Mouse (Mus musculus): Measurements from ENCODE around the gene Itk.
"Not testable (repeated sequence)": the region's sequence is repeated elsewhere in the genome, so short reads cannot be mapped to it uniquely, and the experiment has no call there.

The Itk gene

DNA sequence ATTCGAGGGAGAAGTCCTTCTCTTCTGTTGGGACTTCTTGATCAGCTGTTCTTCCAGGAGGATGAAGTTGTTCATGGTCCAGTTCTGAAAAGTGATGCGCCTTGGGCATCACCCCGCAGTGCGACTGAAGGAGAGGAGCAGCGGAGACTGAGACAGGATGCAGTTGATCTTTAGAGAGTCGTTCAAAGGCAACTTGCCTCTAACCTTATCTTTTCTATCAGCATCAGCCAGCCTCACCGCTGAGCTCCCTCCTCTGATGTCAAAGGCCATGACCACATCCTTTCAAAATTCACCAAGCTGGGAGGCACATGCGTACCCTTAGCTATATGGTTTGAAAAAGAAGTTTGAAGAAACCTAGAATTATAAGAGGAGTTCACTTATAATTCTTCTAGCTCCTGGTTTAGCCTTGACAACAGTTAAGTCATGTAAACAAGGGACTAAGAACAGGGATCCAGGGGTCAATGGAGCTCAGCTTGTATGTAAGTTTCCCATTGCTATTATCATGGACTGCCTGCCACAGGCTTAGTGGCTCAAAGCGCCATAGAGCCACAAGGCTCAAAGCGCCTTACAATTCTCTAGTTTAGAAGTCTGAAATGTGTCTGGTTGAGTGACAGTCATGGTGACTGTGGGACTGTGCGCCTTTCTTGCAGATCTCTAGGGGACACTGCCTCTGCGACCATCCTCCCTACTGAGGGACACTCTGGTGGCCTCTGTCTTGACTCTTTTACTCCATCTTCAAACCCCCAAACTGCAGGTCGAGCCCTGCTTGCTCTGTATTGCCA lies at the start of gene Itk:
TSS of gene Itk (minus strand) at position 180 of the 782 bp plus-strand sequence.
- DNase-seq (ENCODE audit: low read depth, low spot score), result no peak

- DNase-seq (ENCODE audit: low read depth, low spot score), result no peak
Observed at GRCm38 (mm10) chr11:46437459-46438000, 48.2 kb upstream of the Itk start.

DNA sequence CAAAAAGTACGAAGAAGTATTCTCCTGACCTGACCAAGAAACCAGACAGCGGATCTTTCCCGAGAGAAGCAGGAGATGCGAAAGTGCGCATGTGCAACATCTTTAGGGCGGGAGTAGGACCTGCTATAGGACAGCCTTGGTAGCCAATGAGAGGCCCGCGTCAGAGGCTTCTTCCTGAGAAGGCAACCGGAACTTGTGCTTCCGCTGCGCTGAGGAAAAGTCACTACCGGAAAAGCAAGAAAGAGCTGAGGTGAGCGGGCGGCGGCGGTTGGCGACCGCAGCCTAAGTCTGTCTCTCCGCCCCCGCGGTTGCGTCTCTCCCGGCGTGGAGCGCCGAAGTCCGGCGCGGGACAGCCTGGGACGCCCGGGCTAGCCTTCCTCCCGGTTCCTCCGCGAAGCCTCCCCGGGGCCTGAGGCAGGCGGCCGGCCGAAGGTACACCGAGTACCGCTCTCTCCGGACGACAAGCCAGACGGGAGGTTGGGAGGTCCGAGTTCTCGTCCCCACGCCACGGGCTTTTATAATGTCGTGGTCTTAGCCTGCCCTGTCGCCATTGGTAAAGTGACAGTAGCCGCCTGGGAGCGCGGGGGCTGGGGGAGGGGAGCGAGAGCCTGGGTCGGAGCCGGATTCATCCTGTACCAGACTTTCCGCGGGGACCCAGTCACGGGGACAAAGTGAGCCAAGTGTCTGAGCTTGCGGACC lies 47.6 kb upstream of the Itk start, which contains the start of gene Med7:
TSS of gene Med7 (plus strand) at position 166 of the 699 bp plus-strand sequence.
- DNase-seq (ENCODE audit: low read depth, low spot score), result peak; percentile 94

DNA sequence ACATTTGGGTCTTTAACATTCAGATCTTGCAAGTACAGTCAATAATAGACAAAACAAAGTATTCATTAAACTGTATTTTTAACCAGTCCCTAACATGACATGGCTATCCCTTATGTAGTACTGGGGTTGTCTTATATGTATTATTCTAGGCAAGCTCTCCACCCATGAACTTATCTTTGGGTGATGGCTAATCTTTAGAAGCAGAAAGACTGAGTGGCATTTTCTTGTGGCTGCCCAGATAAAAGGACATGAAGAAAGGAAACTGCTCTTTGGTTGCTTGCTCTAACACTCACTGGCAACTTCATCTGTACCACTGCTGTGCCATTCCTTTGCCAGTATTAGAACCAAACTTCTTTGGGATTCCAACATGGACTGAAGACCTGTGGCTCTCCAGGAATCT lies 46.0 kb upstream of the Itk start:
- DNase-seq (ENCODE audit: low read depth, low spot score), result no peak

DNA sequence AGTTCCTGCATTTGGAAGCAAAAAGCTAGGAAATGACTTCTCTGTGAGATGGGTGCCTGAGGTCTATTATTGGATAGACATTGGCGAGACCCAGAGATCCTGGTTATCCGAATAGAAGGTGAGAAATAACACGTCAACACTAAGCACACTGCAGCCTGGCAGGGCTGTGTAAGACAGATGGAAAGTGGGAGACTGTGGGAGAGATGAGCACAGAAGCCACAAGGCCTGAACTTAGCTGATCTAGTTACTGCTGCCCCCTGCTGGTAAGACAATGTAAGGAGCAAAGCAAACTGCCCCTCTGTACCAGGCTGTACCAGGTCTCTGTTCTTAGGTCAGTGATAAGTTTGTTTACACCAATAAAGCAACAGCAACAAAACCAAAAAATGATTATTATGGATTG lies 41.8 kb upstream of the Itk start:
- DNase-seq (ENCODE audit: low read depth, low spot score), result peak; percentile 42

- DNase-seq (ENCODE audit: low read depth, low spot score), result no peak
Observed at GRCm38 (mm10) chr11:46430123-46430522, 40.8 kb upstream of the Itk start.

DNA sequence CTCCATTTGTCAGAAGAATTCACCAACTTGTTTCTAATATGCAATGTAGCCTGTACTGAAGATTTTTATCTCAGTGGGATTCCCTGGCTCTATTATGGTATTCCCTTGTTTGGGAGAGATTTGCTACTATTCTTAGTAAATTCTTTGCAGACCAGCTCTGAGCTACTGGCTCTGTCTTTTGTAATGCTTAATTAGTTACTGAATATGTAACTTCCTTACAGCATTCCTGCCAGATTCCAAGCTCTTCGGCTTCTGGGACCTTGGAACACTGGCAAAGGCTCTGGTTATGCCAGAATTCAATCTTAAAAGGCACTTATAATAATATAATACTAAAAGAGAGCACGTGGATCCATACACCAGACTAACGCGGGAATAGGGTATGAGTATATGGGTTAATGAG lies 38.8 kb upstream of the Itk start:
- not testable (repeated sequence) for DNase-seq (ENCODE audit: low read depth, low spot score)

DNA sequence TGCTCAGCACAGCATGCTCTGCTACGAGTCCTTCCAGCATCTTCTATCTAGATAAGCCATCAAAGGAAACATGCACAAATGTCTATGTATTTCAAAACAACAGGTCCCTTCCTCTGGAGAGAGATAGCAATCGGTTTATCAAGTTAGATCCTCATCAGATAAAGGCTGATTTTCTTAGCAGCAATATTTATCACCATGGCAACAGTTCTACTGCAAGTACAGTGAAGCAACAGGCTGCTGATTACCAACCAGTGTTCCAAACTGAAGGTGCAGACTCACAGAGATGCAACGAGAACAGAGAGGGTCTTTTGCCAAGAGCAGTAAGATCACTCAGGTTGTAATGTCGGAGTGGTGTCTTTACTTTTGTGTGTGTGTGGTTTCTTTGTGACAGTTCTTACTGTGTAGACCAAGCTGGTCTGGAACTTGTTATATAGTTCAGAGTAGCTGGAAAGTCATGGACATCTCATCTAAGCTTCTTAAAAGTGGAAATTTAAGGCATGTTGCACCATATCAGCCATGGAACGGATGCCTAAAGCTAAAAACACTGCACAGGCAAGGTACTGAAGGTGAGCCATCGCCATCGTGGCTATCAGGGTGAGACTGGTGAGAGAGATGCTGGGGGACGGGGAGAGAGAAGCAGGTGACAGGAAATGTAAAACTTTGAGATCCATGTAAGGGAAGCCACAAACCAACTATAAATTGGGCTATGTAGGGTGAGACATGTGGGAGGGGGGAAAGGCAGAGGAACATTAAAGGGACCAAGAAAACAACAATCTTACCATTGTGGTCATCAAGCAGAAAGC lies 32.0 kb upstream of the Itk start:
- no peak for DNase-seq (ENCODE audit: low read depth, low spot score)

- no peak for DNase-seq (ENCODE audit: low read depth, low spot score)
Observed at GRCm38 (mm10) chr11:46418860-46419259, 29.5 kb upstream of the Itk start.

GRCm38 (mm10) chr11:46418438-46418837 lies 29.1 kb upstream of the Itk start:
- DNase-seq (ENCODE audit: low read depth, low spot score), result no peak

GRCm38 (mm10) chr11:46410018-46410563 lies 20.8 kb upstream of the Itk start:
- no peak for DNase-seq (ENCODE audit: low read depth, low spot score)

GRCm38 (mm10) chr11:46406721-46407120 lies 17.4 kb upstream of the Itk start:
- no peak for DNase-seq (ENCODE audit: low read depth, low spot score)

GRCm38 (mm10) chr11:46404986-46405385 lies 15.7 kb upstream of the Itk start:
- no peak for DNase-seq (ENCODE audit: low read depth, low spot score)

- no peak for DNase-seq (ENCODE audit: low read depth, low spot score)
Observed at GRCm38 (mm10) chr11:46401555-46401954, 12.2 kb upstream of the Itk start.

DNA sequence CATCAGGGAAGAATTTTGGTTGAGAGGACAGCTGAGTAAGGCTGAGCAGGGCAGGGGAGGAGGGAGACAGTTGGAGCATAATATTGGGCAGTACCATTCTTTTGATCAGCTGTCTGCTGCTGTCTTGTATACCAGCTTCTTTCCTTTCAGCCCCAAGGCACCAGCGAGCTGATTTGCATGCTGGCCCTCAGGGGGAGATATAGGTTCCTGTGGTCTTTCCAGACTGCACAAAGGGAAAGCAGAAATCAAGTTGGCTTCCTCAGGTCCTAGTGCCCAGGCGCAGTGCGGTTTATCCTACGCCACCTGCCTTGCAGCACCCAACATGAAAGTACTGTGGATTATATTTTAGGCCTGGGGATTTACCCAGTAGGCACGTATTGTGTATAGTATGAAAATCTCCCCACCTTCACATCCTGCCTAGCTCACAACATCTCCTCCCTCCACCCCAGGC lies 9.6 kb upstream of the Itk start:
- DNase-seq (ENCODE audit: low read depth, low spot score), result no peak

GRCm38 (mm10) chr11:46398473-46398872 lies 9.2 kb upstream of the Itk start:
- DNase-seq (ENCODE audit: low read depth, low spot score), result no peak

DNA sequence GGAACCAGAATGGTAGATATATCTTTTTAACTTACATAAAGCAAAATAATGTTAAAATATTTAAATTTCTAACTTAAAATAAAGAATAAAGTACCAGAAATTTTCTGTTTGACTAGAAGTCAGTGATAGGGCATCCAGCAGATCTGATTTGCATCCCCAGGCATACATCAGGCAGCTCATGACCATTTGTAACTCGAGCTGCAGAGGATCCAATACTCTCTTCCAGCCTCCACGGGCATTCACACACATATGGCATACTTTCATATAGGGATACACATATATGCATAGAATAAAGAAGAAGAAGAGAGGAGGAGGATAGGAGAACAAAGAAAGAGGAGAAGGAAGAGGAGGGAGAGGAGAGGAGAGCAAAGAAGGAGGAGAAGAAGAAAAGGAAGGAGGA lies 8.6 kb upstream of the Itk start:
- DNase-seq (ENCODE audit: low read depth, low spot score), result no peak

GRCm38 (mm10) chr11:46396860-46397179 lies 7.5 kb upstream of the Itk start:
- no peak for DNase-seq (ENCODE audit: low read depth, low spot score)

- no peak for DNase-seq (ENCODE audit: low read depth, low spot score)
Observed at GRCm38 (mm10) chr11:46396167-46396859, 7.0 kb upstream of the Itk start, which contains the start of gene Fam71b. Gene Fam71b (plus strand): TSS chr11:46396559.

DNA sequence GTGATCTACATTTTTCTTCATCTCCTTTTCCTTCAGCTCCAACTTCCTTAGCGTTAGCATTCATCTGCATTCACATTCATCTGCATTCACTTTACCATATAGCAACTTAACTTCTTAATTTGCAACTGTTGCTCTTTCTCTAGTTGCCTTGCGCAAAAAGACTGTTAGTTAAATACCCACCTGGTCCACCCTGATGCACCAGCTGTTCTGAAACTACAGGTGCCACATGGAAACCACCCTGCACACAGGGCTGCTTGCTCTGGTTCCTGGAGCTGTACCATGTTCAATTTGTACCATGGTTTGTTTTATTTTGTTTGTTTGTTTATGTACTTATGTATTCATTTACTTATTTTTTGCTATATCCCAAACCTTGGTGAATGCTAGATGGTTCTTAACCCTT lies 6.4 kb upstream of the Itk start:
- no peak for DNase-seq (ENCODE audit: low read depth, low spot score)

- no peak for DNase-seq (ENCODE audit: low read depth, low spot score)
Observed at GRCm38 (mm10) chr11:46395088-46395487, 5.8 kb upstream of the Itk start.

All from brain, embryonic 18.5 days (tissue).